Mouse (Mus musculus) MEL (cell line): Measurements from ENCODE around the gene Ywhag.

Source experiments
- BHLHE40 ChIP-seq: IDR thresholded peaks from 2 replicates; pipeline ENCODE4 v1.6.1; 2012; ENCODE audit warnings: low read depth, mild to moderate bottlenecking, inconsistent platforms, low read length, improper control_type of control experiment, borderline replicate concordance
- CTCF ChIP-seq, 3 experiments: IDR thresholded peaks in 2 of 3; conservative IDR thresholded peaks in 1 of 3; 2 replicates each; pipeline ENCODE4 v1.5.1; 2011 to 2012; ENCODE audit warnings: low read length in 3 of 3, low read depth in 2 of 3, mild to moderate bottlenecking in 2 of 3, improper control_type of control experiment in 1 of 3, inconsistent platforms in 1 of 3, mixed read lengths in 1 of 3, moderate library complexity in 1 of 3; ENCODE audit not compliant: control insufficient read depth in 1 of 3, insufficient read depth in 1 of 3, poor library complexity in 1 of 3, severe bottlenecking in 1 of 3
- ELF1 ChIP-seq: IDR thresholded peaks from 2 replicates; pipeline ENCODE4 v1.6.1; 2014; ENCODE audit warnings: low read depth, mild to moderate bottlenecking, inconsistent platforms, low read length, improper control_type of control experiment, moderate library complexity
- EP300 ChIP-seq, 2 experiments: IDR thresholded peaks; 2 replicates each; pipeline ENCODE4 v1.6.1; 2011; ENCODE audit warnings: improper control_type of control experiment in 2 of 2, low read length in 2 of 2, low read depth in 1 of 2, mild to moderate bottlenecking in 1 of 2
- MAZ ChIP-seq: IDR thresholded peaks from 2 replicates; pipeline ENCODE4 v1.6.1; 2012; ENCODE audit warnings: low read depth, mild to moderate bottlenecking, inconsistent platforms, low read length, improper control_type of control experiment
- MYC ChIP-seq: IDR thresholded peaks from 2 replicates; pipeline ENCODE4 v1.6.1; 2011; ENCODE audit warnings: low read depth, mild to moderate bottlenecking, low read length, improper control_type of control experiment, moderate library complexity
- POLR2A ChIP-seq, 2 experiments: IDR thresholded peaks; 2 replicates each; pipeline ENCODE4 v1.6.1; 2011 to 2012; ENCODE audit warnings: low read length in 2 of 2, mild to moderate bottlenecking in 2 of 2, control low read depth in 1 of 2, improper control_type of control experiment in 1 of 2, low read depth in 1 of 2, moderate library complexity in 1 of 2; ENCODE audit not compliant: control insufficient read depth in 1 of 2, insufficient read depth in 1 of 2, poor library complexity in 1 of 2
- SIN3A ChIP-seq: IDR thresholded peaks from 2 replicates; pipeline ENCODE4 v1.6.1; 2012; ENCODE audit warnings: low read length, improper control_type of control experiment, inconsistent platforms
- SMC3 ChIP-seq: IDR thresholded peaks from 2 replicates; pipeline ENCODE4 v1.6.1; 2011; ENCODE audit warnings: low read depth, low read length, improper control_type of control experiment
- ZMIZ1 ChIP-seq: IDR thresholded peaks from 2 replicates; pipeline ENCODE4 v1.6.1; 2012; ENCODE audit warnings: low read depth, mild to moderate bottlenecking, inconsistent platforms, low read length, improper control_type of control experiment, moderate library complexity

- no peak for TF ChIP-seq POLR2A (IDR thresholded peaks at IDR 0.05; ENCODE audit: control insufficient read depth in 1 of 2, insufficient read depth in 1 of 2, low read depth in 1 of 2, low read length in 2 of 2, poor library complexity in 1 of 2)
- TF ChIP-seq BHLHE40: no peak
- no peak for TF ChIP-seq EP300 (IDR thresholded peaks at IDR 0.05; ENCODE audit: low read depth in 1 of 2, low read length in 2 of 2)
- TF ChIP-seq ZMIZ1: no peak
- TF ChIP-seq SIN3A: no peak
- no peak for TF ChIP-seq MYC
- TF ChIP-seq SMC3: no peak
- TF ChIP-seq MAZ: no peak
- no peak for TF ChIP-seq ELF1
- no peak for TF ChIP-seq CTCF (IDR thresholded peaks at IDR 0.05 in 2 of 3, conservative IDR thresholded peaks at IDR 0.05 in 1 of 3; ENCODE audit: control insufficient read depth in 1 of 3, insufficient read depth in 1 of 3, low read depth in 2 of 3, low read length in 3 of 3, poor library complexity in 1 of 3, severe bottlenecking in 1 of 3)
Measured at GRCm38 (mm10) chr5:135866662-135867061, 67.8 kb downstream of the Ywhag start.
